Mouse (Mus musculus): ENCODE results near the gene Syna.

GRCm38 (mm10) chr5:134592026-134592581 lies 32.1 kb upstream of the Syna start:
- no peak for TF ChIP-seq POLR2A (IDR thresholded peaks at IDR 0.05; ENCODE audit: borderline replicate concordance, control insufficient read depth, low read depth, low read length)
- TF ChIP-seq CTCF (IDR thresholded peaks at IDR 0.05; ENCODE audit: control insufficient read depth, insufficient read depth, low read length), result no peak
